Mouse (Mus musculus) kidney, embryonic 15.5 days (tissue): ENCODE data around the gene Pus3. TPM values are rescaled to one million over a fixed set of nuclear protein-coding genes. Genes with fewer than 3 reads are reported as not detected.
"Not testable (repeated sequence)": the region's sequence is repeated elsewhere in the genome, so short reads cannot be mapped to it uniquely, and the experiment has no call there.

Experiments used
- ATAC-seq: fragments of 200-750 bp; cut with Nextera tagmentation; replicated peaks from 2 replicates; pipeline ENCODE4 v1.8.0; 2017; ENCODE audit warnings: moderate TSS enrichment; ENCODE audit not compliant: low FRiP score
- H3K27ac ChIP-seq: fragments of 300-500 bp; sonication (generic); 2 replicates; pipeline ENCODE4 v1.5.1; 2015; ENCODE audit warnings: mild to moderate bottlenecking, inconsistent platforms
- H3K27me3 ChIP-seq: fragments of 300-500 bp; sonication (generic); 2 replicates; pipeline ENCODE4 v1.6.1; 2015; ENCODE audit warnings: inconsistent platforms
- H3K36me3 ChIP-seq: fragments of 300-500 bp; sonication (generic); 2 replicates; pipeline ENCODE4 v1.6.1; 2015; ENCODE audit warnings: inconsistent platforms
- H3K4me1 ChIP-seq: fragments of 300-500 bp; sonication (generic); 2 replicates; pipeline ENCODE4 v1.6.1; 2015; ENCODE audit warnings: inconsistent platforms
- H3K4me2 ChIP-seq: fragments of 300-500 bp; sonication (generic); 2 replicates; pipeline ENCODE4 v1.6.1; 2015; ENCODE audit warnings: moderate library complexity, mild to moderate bottlenecking, inconsistent platforms
- H3K4me3 ChIP-seq: fragments of 300-500 bp; sonication (generic); replicated peaks from 2 replicates; pipeline ENCODE4 v1.5.1; 2015; ENCODE audit warnings: mild to moderate bottlenecking, inconsistent platforms
- H3K9ac ChIP-seq: fragments of 300-500 bp; sonication (generic); 2 replicates; pipeline ENCODE4 v1.6.1; 2015; ENCODE audit warnings: mild to moderate bottlenecking, inconsistent platforms
- H3K9me3 ChIP-seq: fragments of 300-500 bp; sonication (generic); replicated peaks from 2 replicates; pipeline ENCODE4 v1.6.1; 2016; ENCODE audit warnings: inconsistent platforms
- WGBS: fragments of 180-500 bp; shearing (Covaris S2); methylation state at CpG from one replicate; pipeline ENCODE4 v1.1.7; 2015; ENCODE audit warnings: mixed read lengths; 5-methylcytosine and 5-hydroxymethylcytosine counted together
- polyA plus RNA-seq: library from polyadenylated mRNA; unstranded; fragments of >200 nt; fragmentation: Nextera tagmentation; extraction: Ambion mirVana; gene quantifications from 2 replicates; pipeline ENCODE4 v1.2.1, GENCODE M21; 2015

The Pus3 gene
- polyA plus RNA-seq, 1 experiment from 2014 or later = 22.0 TPM

GRCm38 (mm10) chr9:35592903-35593302 lies 34.5 kb downstream of the Pus3 start:
- no peaks in the 10 kb centered on the region for H3K36me3 ChIP-seq
- H3K4me2 ChIP-seq = no peak overlapping the region
- no peaks in the 10 kb centered on the region for H3K4me1 ChIP-seq
- ATAC-seq = peak; percentile 60; the same call in 1 of the 2 replicates
- H3K4me3 ChIP-seq = no peak overlapping the region
- H3K27me3 ChIP-seq = no peaks in the 10 kb centered on the region
- no peaks in the 10 kb centered on the region for H3K9me3 ChIP-seq
- no peak overlapping the region for H3K27ac ChIP-seq
- 10% methylated on average over 2 of the region's 2 CpGs for WGBS
- H3K9ac ChIP-seq = no peak overlapping the region

- 74% methylated on average over 8 of the region's 8 CpGs for WGBS
Observed at GRCm38 (mm10) chr9:35607647-35608405, 49.4 kb downstream of the Pus3 start.

DNA sequence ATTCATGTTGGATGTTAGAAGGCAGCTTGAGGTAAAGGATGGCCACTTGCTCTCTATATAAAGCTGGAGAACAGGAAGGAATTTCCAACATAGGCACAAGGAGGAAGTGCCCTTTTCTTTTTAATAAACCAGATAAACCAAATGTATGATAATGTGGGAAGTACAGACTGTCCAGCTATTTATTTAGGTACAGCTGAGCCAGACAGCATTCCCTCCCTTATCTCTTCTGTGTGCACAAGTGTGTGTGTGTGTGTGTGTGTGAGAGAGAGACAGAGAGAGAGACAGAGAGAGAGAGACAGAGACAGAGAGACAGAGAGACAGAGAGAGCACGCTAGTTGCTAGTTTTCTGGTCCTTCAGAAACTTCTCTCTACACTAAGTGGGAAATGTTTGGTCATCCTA lies 53.4 kb downstream of the Pus3 start, which contains the start of gene Pate4:
Gene Pate4, minus strand, starts transcription at position 101 of the 400 bp plus-strand sequence.
- Histone ChIP-seq H3K9ac (no peak within 1 kb of the TSS), H3K4me2 (no peak within 1 kb of the TSS), H3K36me3 (no peaks in the 10 kb centered on the region), H3K4me3 (no peak within 1 kb of the TSS), H3K27ac (no peak within 1 kb of the TSS), H3K9me3 (no peaks in the 10 kb centered on the region), H3K27me3 (no peaks in the 10 kb centered on the region; the same call in 1 of the 2 replicates), H3K4me1 (no peaks in the 10 kb centered on the region)
- ATAC-seq = no peak
- 89% methylated on average over 1 of the region's 1 CpGs for WGBS

More at GRCm38 (mm10) chr9:35607647-35608405, 49.4 kb downstream of the Pus3 start:
- no peak overlapping the region for H3K4me2 ChIP-seq
- no peak overlapping the region for H3K4me3 ChIP-seq
- H3K4me1 ChIP-seq = no peaks in the 10 kb centered on the region
- H3K9me3 ChIP-seq = no peaks in the 10 kb centered on the region
- no peak overlapping the region for H3K9ac ChIP-seq
- H3K36me3 ChIP-seq = no peaks in the 10 kb centered on the region
- H3K27ac ChIP-seq = no peak overlapping the region
- no peaks in the 10 kb centered on the region for H3K27me3 ChIP-seq
- ATAC-seq = no peak

GRCm38 (mm10) chr9:35614005-35614404 lies 55.6 kb downstream of the Pus3 start:
- WGBS = 20% methylated on average over 2 of the region's 2 CpGs
- H3K4me1 ChIP-seq = no peaks in the 10 kb centered on the region
- no peaks in the 10 kb centered on the region for H3K9me3 ChIP-seq
- no peak overlapping the region for H3K9ac ChIP-seq
- H3K4me3 ChIP-seq = no peak overlapping the region
- H3K27ac ChIP-seq = no peak overlapping the region
- no peak overlapping the region for H3K4me2 ChIP-seq
- no peak for ATAC-seq
- no peaks in the 10 kb centered on the region for H3K36me3 ChIP-seq
- no peaks in the 10 kb centered on the region; the same call in 1 of the 2 replicates for H3K27me3 ChIP-seq

DNA sequence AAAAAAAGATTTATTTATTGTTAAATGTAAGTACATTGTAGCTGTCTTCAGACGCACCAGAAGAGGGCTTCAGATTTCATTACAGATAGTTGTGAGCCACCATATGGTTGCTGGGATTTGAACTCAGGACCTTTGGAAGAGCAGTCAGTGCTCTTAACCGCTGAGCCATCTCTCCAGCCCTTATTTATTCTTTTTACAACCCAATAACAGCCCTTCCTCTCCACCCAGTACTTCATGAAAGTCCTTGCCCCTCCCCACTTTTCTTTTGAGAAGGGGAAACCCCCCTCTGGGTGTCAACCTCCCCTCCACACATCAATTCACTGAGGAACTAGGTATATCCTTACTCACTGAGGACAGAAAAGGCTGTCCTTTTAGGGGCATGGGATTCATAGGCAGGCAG lies 58.4 kb downstream of the Pus3 start:
- WGBS = 62% methylated on average over 2 of the region's 2 CpGs

More for the DNA sequence above, 58.4 kb downstream of the Pus3 start:
- H3K4me1 ChIP-seq, ATAC-seq, H3K9me3 ChIP-seq, H3K27ac ChIP-seq, H3K27me3 ChIP-seq, H3K36me3 ChIP-seq, H3K9ac ChIP-seq, H3K4me3 ChIP-seq, H3K4me2 ChIP-seq: not testable (repeated sequence)

Other genes with a start within 250 kb of the Pus3 start
- gene Cdon, start 137.5 kb upstream of the Pus3 start, polyA plus RNA-seq = 4.0 and 4.2 TPM in 2 replicates
- not detected in 2 replicates for gene Gm1113, start 40.3 kb upstream of the Pus3 start, polyA plus RNA-seq
- gene Ddx25, start 67 bp upstream of the Pus3 start, polyA plus RNA-seq = 2.3 and 2.4 TPM in 2 replicates
- 1.0 TPM in 2 replicates for gene Pate2, start 11.7 kb downstream of the Pus3 start, polyA plus RNA-seq
- 15.5 and 15.6 TPM in 2 replicates for gene Hyls1, start 11.8 kb downstream of the Pus3 start, polyA plus RNA-seq
- gene Pate4, start 53.3 kb downstream of the Pus3 start, polyA plus RNA-seq = not detected in 2 replicates
- gene Pate3, start 89.6 kb downstream of the Pus3 start, polyA plus RNA-seq = not detected in 2 replicates
- not detected in 2 replicates for gene Pate1, start 128.8 kb downstream of the Pus3 start, polyA plus RNA-seq
- gene Gm17677, start 182.5 kb downstream of the Pus3 start, polyA plus RNA-seq = not detected in 2 replicates
- not detected in 2 replicates for gene Gm17727, start 219.5 kb downstream of the Pus3 start, polyA plus RNA-seq
- gene Gm27235, start 231.5 kb downstream of the Pus3 start, polyA plus RNA-seq = not detected in 2 replicates
- not detected in 2 replicates for gene D730048I06Rik, start 231.5 kb downstream of the Pus3 start, polyA plus RNA-seq